Mouse (Mus musculus): ENCODE results near the gene Tnfrsf1b. TPM values are rescaled to one million over a fixed set of nuclear protein-coding genes. Genes with fewer than 3 reads are reported as not detected.

Tnfrsf1b gene
- polyA plus RNA-seq, 1 experiment: 15.1 TPM

- DNase-seq (ENCODE audit: low read depth, low spot score): no peak
- 69% methylated on average over 5 of the region's 5 CpGs for WGBS
These were observed 14.1 kb upstream of the Tnfrsf1b start for GRCm38 (mm10) chr4:145260802-145261201.

- WGBS: 54% methylated on average over 5 of the region's 5 CpGs
- no peak for DNase-seq (ENCODE audit: low read depth, low spot score)
These were observed 11.2 kb upstream of the Tnfrsf1b start for GRCm38 (mm10) chr4:145257751-145258434.

GRCm38 (mm10) chr4:145256144-145256543 is 9.5 kb upstream of the Tnfrsf1b start:
- no peak for DNase-seq (ENCODE audit: low read depth, low spot score)
- WGBS: 96% methylated on average over 5 of the region's 5 CpGs

GRCm38 (mm10) chr4:145254418-145254817 is 7.7 kb upstream of the Tnfrsf1b start:
- WGBS: 7% methylated on average over 13 of the region's 13 CpGs
- no peak for DNase-seq (ENCODE audit: low read depth, low spot score)

- DNase-seq (ENCODE audit: low read depth, low spot score): no peak
- 89% methylated on average over 8 of the region's 8 CpGs for WGBS
These were observed 5.9 kb upstream of the Tnfrsf1b start for GRCm38 (mm10) chr4:145252611-145253010.

GRCm38 (mm10) chr4:145251546-145251945 is 4.9 kb upstream of the Tnfrsf1b start:
- WGBS: 95% methylated on average over 4 of the region's 4 CpGs
- DNase-seq (ENCODE audit: low read depth, low spot score): no peak

- WGBS: 66% methylated on average over 4 of the region's 4 CpGs
- no peak for DNase-seq (ENCODE audit: low read depth, low spot score)
These were observed 3.3 kb upstream of the Tnfrsf1b start for GRCm38 (mm10) chr4:145250002-145250401.

- no peak for DNase-seq (ENCODE audit: low read depth, low spot score)
- 66% methylated on average over 2 of the region's 2 CpGs for WGBS
These were observed 886 bp upstream of the Tnfrsf1b start for GRCm38 (mm10) chr4:145247556-145247955.

- DNase-seq (ENCODE audit: low read depth, low spot score): no peak
- WGBS: 86% methylated on average over 3 of the region's 3 CpGs
These were observed 1.1 kb downstream of the Tnfrsf1b start for GRCm38 (mm10) chr4:145245581-145245980.

- WGBS: 92% methylated on average over 2 of the region's 2 CpGs
- DNase-seq (ENCODE audit: low read depth, low spot score): no peak
These were observed 2.0 kb downstream of the Tnfrsf1b start for GRCm38 (mm10) chr4:145244676-145245075.

- DNase-seq (ENCODE audit: low read depth, low spot score): no peak
- 65% methylated on average over 1 of the region's 1 CpGs for WGBS
These were observed 3.8 kb downstream of the Tnfrsf1b start for GRCm38 (mm10) chr4:145242719-145243350.

GRCm38 (mm10) chr4:145240723-145241231 is 5.9 kb downstream of the Tnfrsf1b start:
- DNase-seq (ENCODE audit: low read depth, low spot score): no peak
- WGBS: 79% methylated on average over 4 of the region's 4 CpGs

GRCm38 (mm10) chr4:145239049-145239830 is 7.4 kb downstream of the Tnfrsf1b start:
- 24% methylated on average over 4 of the region's 4 CpGs for WGBS

GRCm38 (mm10) chr4:145236027-145236426 is 10.6 kb downstream of the Tnfrsf1b start:
- no peak for DNase-seq (ENCODE audit: low read depth, low spot score)
- WGBS: 79% methylated on average over 7 of the region's 7 CpGs

More at GRCm38 (mm10) chr4:145239049-145239830, 7.4 kb downstream of the Tnfrsf1b start:
- no peak for DNase-seq (ENCODE audit: low read depth, low spot score)

- 53% methylated on average over 3 of the region's 3 CpGs for WGBS
These were observed 13.0 kb downstream of the Tnfrsf1b start for GRCm38 (mm10) chr4:145233487-145234228.

GRCm38 (mm10) chr4:145231732-145232131 is 14.9 kb downstream of the Tnfrsf1b start:
- WGBS: 88% methylated on average over 5 of the region's 5 CpGs

More at GRCm38 (mm10) chr4:145233487-145234228, 13.0 kb downstream of the Tnfrsf1b start:
- no peak for DNase-seq (ENCODE audit: low read depth, low spot score)

GRCm38 (mm10) chr4:145230647-145231046 is 16.0 kb downstream of the Tnfrsf1b start:
- no peak for DNase-seq (ENCODE audit: low read depth, low spot score)
- 57% methylated on average over 2 of the region's 2 CpGs for WGBS

More at GRCm38 (mm10) chr4:145231732-145232131, 14.9 kb downstream of the Tnfrsf1b start:
- DNase-seq (ENCODE audit: low read depth, low spot score): no peak

GRCm38 (mm10) chr4:145229524-145230163 is 17.0 kb downstream of the Tnfrsf1b start:
- no peak for DNase-seq (ENCODE audit: low read depth, low spot score)
- WGBS: 79% methylated on average over 5 of the region's 5 CpGs

GRCm38 (mm10) chr4:145229051-145229450 is 17.6 kb downstream of the Tnfrsf1b start:
- DNase-seq (ENCODE audit: low read depth, low spot score): no peak
- WGBS: 89% methylated on average over 6 of the region's 6 CpGs
